ENCODE assay signal across 8 mouse cellular contexts in genomic region chr11:70220731-70221602, GRCm38 (mm10). TPM values are rescaled to one million over a fixed set of nuclear protein-coding genes. Genes with fewer than 3 reads are reported as not detected.
A peak's percentile ranks its signal among the peaks of the same experiment; 100 is the strongest.
DNase-seq lines count a peak whose midpoint lies in the region; ATAC-seq lines count a peak whose summit lies in the region.

TSS of gene Slc16a13 (minus strand) at chr11:70221064.

- H3K9me3 ChIP-seq in erythroblast, embryonic 14.5 days (ENCODE audit: control insufficient read depth, low read length): no peaks in the 10 kb centered on the region
- no peaks in the 10 kb centered on the region for H3K9me3 ChIP-seq in heart, embryonic 12.5 days (replicated peaks)
- no peaks in the 10 kb centered on the region for H3K9me3 ChIP-seq in kidney, embryonic 16.5 days (ENCODE audit: low read length)

- peak; percentile 93 for ATAC-seq in heart, embryonic 12.5 days (ENCODE audit: insufficient number of reproducible peaks, low FRiP score)
- ATAC-seq in kidney, embryonic 16.5 days (ENCODE audit: low FRiP score, low TSS enrichment): peak; percentile 92

- peak within 1 kb of the TSS; percentile 92 for H3K4me2 ChIP-seq in heart, embryonic 12.5 days
- H3K4me2 ChIP-seq in kidney, embryonic 16.5 days (replicated peaks; ENCODE audit: low read depth, low read length): peak within 1 kb of the TSS; percentile 72

- H3K36me3 ChIP-seq in erythroblast, embryonic 14.5 days (ENCODE audit: control insufficient read depth): peaks cover 48% of the 10 kb centered on the region
- H3K36me3 ChIP-seq in heart, embryonic 12.5 days: no peaks in the 10 kb centered on the region
- H3K36me3 ChIP-seq in kidney, embryonic 16.5 days (ENCODE audit: insufficient read depth, low read length): no peaks in the 10 kb centered on the region

- H3K4me3 ChIP-seq in erythroblast, embryonic 14.5 days (replicated peaks): peak within 1 kb of the TSS; percentile 69
- peak within 1 kb of the TSS; percentile 53 for H3K4me3 ChIP-seq in heart, embryonic 12.5 days
- peak within 1 kb of the TSS; percentile 53 for H3K4me3 ChIP-seq in kidney, embryonic 16.5 days (ENCODE audit: low read length)

- H3K9ac ChIP-seq in heart, embryonic 12.5 days: peak within 1 kb of the TSS; percentile 79
- H3K9ac ChIP-seq in kidney, embryonic 16.5 days (replicated peaks; ENCODE audit: low read length): peak within 1 kb of the TSS; percentile 70

- under 1% methylated on average over 28 of the region's 28 CpGs for WGBS in heart, embryonic 12.5 days
- under 1% methylated on average over 28 of the region's 28 CpGs for WGBS in kidney, embryonic 16.5 days

- peaks cover 81% of the 10 kb centered on the region for H3K4me1 ChIP-seq in erythroblast, embryonic 14.5 days (ENCODE audit: control insufficient read depth)
- peaks cover 40% of the 10 kb centered on the region for H3K4me1 ChIP-seq in heart, embryonic 12.5 days (replicated peaks)
- H3K4me1 ChIP-seq in kidney, embryonic 16.5 days (ENCODE audit: insufficient read depth, low read length): peaks cover 21% of the 10 kb centered on the region

- peak; percentile 97 for DNase-seq in CD4-positive, CD25-positive, alpha-beta regulatory T cell, adult 2 months (ENCODE audit: low read depth, low spot score)
- DNase-seq in brain, embryonic 18.5 days (ENCODE audit: low read depth, low spot score): peak; percentile 97
- DNase-seq in liver: peak; percentile 97
- DNase-seq in monocyte, adult 2 months (ENCODE audit: low read depth in 1 of 2, low spot score in 2 of 2): peak; percentile 75 to 80
- peak; percentile 94 to 96 for DNase-seq in spleen, postnatal 36 days (ENCODE audit: low spot score in 2 of 2)

- H3K27me3 ChIP-seq in erythroblast, embryonic 14.5 days (ENCODE audit: control insufficient read depth): peaks cover 11% of the 10 kb centered on the region
- peaks cover 42% of the 10 kb centered on the region for H3K27me3 ChIP-seq in heart, embryonic 12.5 days (replicated peaks)
- H3K27me3 ChIP-seq in kidney, embryonic 16.5 days (ENCODE audit: insufficient read depth, low read length): peaks cover 22% of the 10 kb centered on the region

- H3K27ac ChIP-seq in heart, embryonic 12.5 days (ENCODE audit: poor library complexity, severe bottlenecking): peak within 1 kb of the TSS; percentile 94
- H3K27ac ChIP-seq in kidney, embryonic 16.5 days (ENCODE audit: low read length): peak within 1 kb of the TSS; percentile 79

RNA-seq across cellular contexts. Expression of gene Slc16a13, which starts in this region (rescaled TPM):
- polyA plus RNA-seq in erythroblast, embryonic 14.5 days (2012): 1.5 and 2.3 TPM in 2 replicates
- polyA plus RNA-seq in heart, embryonic 12.5 days (2016; fragmentation: Nextera tagmentation; extraction: Ambion mirVana): 7.7 and 9.1 TPM in 2 replicates
- polyA plus RNA-seq in kidney, embryonic 16.5 days (2015; fragmentation: Nextera tagmentation; extraction: Ambion mirVana): 18.6 and 19.3 TPM in 2 replicates

Comparison
In these comparisons a context has a peak if more than half of its experiments do, and no peak if none do; other contexts are left out.
1. Peak in every context shown above with its lines: DNase-seq, ATAC-seq, H3K4me3 ChIP-seq and H3K27ac ChIP-seq.